Mouse (Mus musculus): Measurements from ENCODE around the gene Ankrd65.

DNA sequence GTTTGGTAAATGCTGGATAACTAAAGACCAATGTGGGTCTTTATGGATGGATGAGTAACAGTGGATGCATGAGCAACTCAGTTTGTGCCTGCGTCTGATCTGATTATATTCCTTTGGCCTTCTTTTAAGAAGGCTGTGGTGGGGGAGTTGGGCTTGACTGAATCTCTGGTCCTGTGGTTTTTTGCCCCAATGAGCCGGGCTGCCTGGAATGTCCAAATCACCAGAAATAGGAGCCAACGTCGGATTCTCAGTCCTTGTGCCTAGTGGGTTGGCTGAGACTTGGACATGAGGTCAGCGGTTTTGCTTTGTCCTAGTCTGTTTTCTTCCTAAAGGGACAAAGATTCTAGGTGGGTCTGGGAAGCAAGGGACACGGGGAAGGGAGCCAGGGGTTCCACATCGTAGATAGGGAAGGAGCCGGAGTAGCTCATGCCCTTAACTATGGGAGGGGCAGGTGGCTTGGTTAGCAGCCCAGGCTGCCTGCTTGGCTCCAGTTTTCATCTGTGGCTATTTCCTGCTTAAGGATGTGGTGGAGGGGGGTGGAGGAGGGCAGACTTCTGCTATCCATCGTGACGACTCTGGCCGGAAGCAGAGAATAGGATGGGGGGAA lies 47.3 kb downstream of the Ankrd65 start:
- TF ChIP-seq CTCF (IDR thresholded peaks at IDR 0.05; ENCODE audit: low read depth) (no peak), EP300 (optimal IDR thresholded peaks at IDR 0.05) (no peak)

All from stomach, postnatal 0 days (tissue).